Mouse (Mus musculus) thymus, adult 2 months (tissue): ENCODE measurements around the gene Eif4a3.
A peak's percentile ranks its signal among the peaks of the same experiment; 100 is the strongest.

Source experiments
- CTCF ChIP-seq: fragments of 200-500 bp; IDR thresholded peaks from 2 replicates; pipeline ENCODE4 v1.5.1; 2012; ENCODE audit warnings: mild to moderate bottlenecking, control low read depth, low read length, moderate library complexity, borderline replicate concordance; ENCODE audit not compliant: control insufficient read depth, poor library complexity, insufficient read depth; ENCODE audit errors: extremely low read depth
- POLR2A ChIP-seq: fragments of 200-500 bp; IDR thresholded peaks from 2 replicates; pipeline ENCODE4 v1.6.1; 2012; ENCODE audit warnings: mild to moderate bottlenecking, low read length, control low read depth, moderate library complexity; ENCODE audit not compliant: control insufficient read depth, poor library complexity, insufficient read depth; ENCODE audit errors: extremely low read depth

DNA sequence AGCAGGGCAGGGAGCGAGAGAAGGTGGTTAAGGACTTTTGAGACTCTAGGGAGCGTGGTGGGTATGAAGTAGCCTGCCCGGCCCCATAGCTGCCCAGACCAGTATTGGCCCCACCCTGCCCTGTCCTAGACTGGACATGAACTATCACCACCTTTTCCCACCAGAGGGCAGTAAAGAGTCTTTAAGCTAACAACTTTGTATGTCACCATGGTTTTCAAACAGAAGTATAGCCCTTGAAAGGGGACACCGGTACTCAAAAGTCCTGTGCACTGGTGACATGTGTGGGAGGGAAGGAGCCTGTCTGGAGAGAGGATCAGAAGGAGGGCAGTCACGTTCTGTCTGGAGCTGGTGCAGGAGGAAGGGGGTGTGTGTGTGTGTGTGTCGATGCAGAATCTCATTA lies 50.9 kb downstream of the Eif4a3 start:
- peak; percentile 62; the same call in 1 of the 2 replicates for TF ChIP-seq CTCF
- no peak for TF ChIP-seq POLR2A
